Mouse (Mus musculus) heart, adult 2 months (tissue): ENCODE measurements around the gene Paqr8. TPM values are rescaled to one million over a fixed set of nuclear protein-coding genes. Genes with fewer than 3 reads are reported as not detected.

Experiments used
- DNase-seq, 2 experiments: peaks; one replicate each; pipeline ENCODE4 v3.0.0; 2021
- H3K27ac ChIP-seq: fragments of 200-600 bp; 2 replicates; pipeline ENCODE4 v1.8.1; 2022
- H3K27me3 ChIP-seq: fragments of 200-500 bp; 2 replicates; pipeline ENCODE4 v1.6.1; 2012; ENCODE audit warnings: mild to moderate bottlenecking, low read length, inconsistent platforms, mixed read lengths; ENCODE audit not compliant: control insufficient read depth, insufficient read depth
- H3K36me3 ChIP-seq: fragments of 200-500 bp; 2 replicates; pipeline ENCODE4 v1.6.1; 2012; ENCODE audit warnings: low read length, inconsistent platforms; ENCODE audit not compliant: control insufficient read depth, insufficient read depth
- H3K4me1 ChIP-seq: fragments of 200-500 bp; 2 replicates; pipeline ENCODE4 v1.6.1; 2011; ENCODE audit warnings: low read length; ENCODE audit not compliant: control insufficient read depth, insufficient read depth
- H3K4me3 ChIP-seq: fragments of 200-600 bp; 2 replicates; pipeline ENCODE4 v1.8.1; 2022
- H3K79me2 ChIP-seq: fragments of 200-500 bp; replicated peaks from 2 replicates; pipeline ENCODE4 v1.6.1; 2012; ENCODE audit warnings: mild to moderate bottlenecking, inconsistent platforms, low read length, moderate library complexity, mixed read lengths; ENCODE audit not compliant: control insufficient read depth, insufficient read depth
- H3K9ac ChIP-seq: fragments of 200-500 bp; 2 replicates; pipeline ENCODE4 v1.6.1; 2012; ENCODE audit warnings: low read depth, mild to moderate bottlenecking, control low read depth, inconsistent platforms, low read length, mixed read lengths
- CTCF ChIP-seq: fragments of 200-600 bp; IDR thresholded peaks from 2 replicates; pipeline ENCODE4 v1.8.1; 2022; ENCODE audit warnings: antibody characterized with exemption, mild to moderate bottlenecking, moderate library complexity
- EP300 ChIP-seq: fragments of 200-500 bp; IDR thresholded peaks from 2 replicates; pipeline ENCODE4 v1.6.1; 2011; ENCODE audit warnings: low read depth, low read length, control low read depth; ENCODE audit not compliant: insufficient read depth
- POLR2A ChIP-seq: fragments of 200-500 bp; IDR thresholded peaks from 2 replicates; pipeline ENCODE4 v1.6.1; 2011; ENCODE audit warnings: mild to moderate bottlenecking, low read depth, low read length, control low read depth; ENCODE audit not compliant: insufficient read depth
- WGBS: fragments of 180-500 bp; shearing (Covaris S2); methylation state at CpG from one replicate; pipeline ENCODE4 v1.1.7; 2018; 5-methylcytosine and 5-hydroxymethylcytosine counted together
- intact Hi-C: fragments of 180-260 bp; cut with DNase I; formaldehyde crosslinking; loops from one replicate; pipeline ENCODE4 v1.15.1; 2025
- polyA plus RNA-seq: library from polyadenylated mRNA; depleted of rRNA; stranded (reverse); fragments of >200 nt; gene quantifications from 2 replicates; pipeline ENCODE4 v1.2.3, GENCODE M21; 2012
- total RNA-seq, 2 experiments: library from RNA; stranded (reverse); gene quantifications; 2 replicates each; pipeline ENCODE4 v1.2.3; 2021

Gene Paqr8
- total and polyA plus RNA-seq, 3 experiments, result 1.2 to 2.2 (median 2.0) TPM

DNA sequence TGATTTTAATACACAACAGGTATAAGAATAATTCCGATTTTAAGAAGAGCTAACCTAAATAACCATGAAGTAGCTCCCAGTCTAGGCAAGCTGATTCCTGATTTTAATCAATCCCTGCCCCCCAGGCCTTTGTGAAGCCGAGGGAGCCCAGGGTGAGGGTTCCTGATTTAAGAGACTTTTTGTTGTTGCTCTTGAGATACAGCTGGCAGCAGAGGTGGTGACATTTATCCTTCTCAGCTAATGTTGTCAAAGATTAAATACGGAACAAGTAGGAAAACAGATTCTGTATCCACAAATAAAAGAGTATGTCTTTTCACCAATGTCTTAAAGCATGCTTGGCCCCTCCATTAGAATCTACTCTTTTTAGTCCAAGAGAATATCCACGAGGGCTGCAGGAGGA lies 9.9 kb downstream of the Paqr8 start:
- 50% methylated on average over 4 of the region's 4 CpGs for WGBS
- no peak for DNase-seq
- Histone ChIP-seq H3K4me1 (no peaks in the 10 kb centered on the region), H3K79me2 (no peaks in the 10 kb centered on the region), H3K27me3 (no peaks in the 10 kb centered on the region), H3K27ac (no peak overlapping the region), H3K4me3 (no peak overlapping the region), H3K9ac (no peak overlapping the region), H3K36me3 (no peaks in the 10 kb centered on the region)
- TF ChIP-seq POLR2A (no peak), EP300 (no peak), CTCF (no peak)
- intact Hi-C loops, result no loop called here

DNA sequence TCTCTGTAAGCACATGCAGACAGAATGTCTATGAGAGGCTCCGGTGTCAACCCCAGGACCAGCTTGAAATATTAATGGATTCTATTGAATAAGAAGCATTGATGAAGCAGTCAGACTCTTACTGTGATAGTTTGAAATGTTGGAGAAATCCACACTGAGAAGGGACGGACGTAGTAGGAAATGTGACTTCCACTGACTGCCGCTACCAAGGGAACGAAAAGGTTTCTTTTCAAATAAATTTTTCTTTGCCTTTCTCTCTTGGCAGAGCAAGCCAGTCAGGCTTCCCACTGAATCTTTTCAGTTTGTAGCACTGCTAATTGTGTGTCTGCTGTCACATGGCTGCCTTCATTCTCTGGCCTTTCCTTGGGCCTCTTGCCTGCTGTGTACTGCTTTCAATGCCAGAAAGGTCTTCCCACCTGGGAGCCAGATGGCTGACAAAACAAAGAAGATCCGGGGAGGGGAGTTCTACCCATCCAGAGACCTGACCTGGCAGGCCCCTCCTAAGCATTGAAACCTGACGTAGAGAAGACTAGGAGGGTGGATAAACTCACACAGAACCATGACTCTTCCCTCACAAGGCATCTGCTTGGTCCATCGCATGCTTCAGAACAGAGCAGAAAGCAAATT lies 15.2 kb downstream of the Paqr8 start:
- Histone ChIP-seq H3K36me3 (no peaks in the 10 kb centered on the region), H3K79me2 (no peaks in the 10 kb centered on the region), H3K27ac (no peak overlapping the region), H3K9ac (no peak overlapping the region), H3K4me1 (no peaks in the 10 kb centered on the region), H3K27me3 (no peaks in the 10 kb centered on the region), H3K4me3 (no peak overlapping the region)
- 90% methylated on average over 8 of the region's 8 CpGs for WGBS
- no peak for DNase-seq
- TF ChIP-seq EP300 (no peak), POLR2A (no peak), CTCF (no peak)
- intact Hi-C loops, result no loop called here

DNA sequence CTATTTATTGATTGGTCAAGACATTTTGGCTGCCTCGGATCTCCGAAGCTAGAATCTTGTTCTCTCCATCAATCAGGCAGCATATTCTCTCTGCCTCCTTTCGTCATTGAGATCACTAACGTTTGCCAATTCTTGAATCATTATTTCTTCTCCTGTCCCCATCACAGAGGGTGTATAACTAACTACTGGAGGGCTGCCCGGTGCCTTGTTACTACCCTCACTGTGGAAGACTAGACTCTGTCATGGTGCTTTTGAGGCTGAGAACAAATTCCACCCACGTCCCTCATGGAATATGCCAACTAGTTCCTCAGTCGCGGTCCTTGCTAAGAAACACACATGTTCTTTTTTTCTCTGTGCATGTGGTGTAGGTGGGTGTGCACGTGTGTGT lies 15.7 kb downstream of the Paqr8 start:
- TF ChIP-seq CTCF (no peak), POLR2A (no peak), EP300 (no peak)
- Histone ChIP-seq H3K27ac (no peak overlapping the region), H3K4me3 (no peak overlapping the region), H3K27me3 (no peaks in the 10 kb centered on the region), H3K79me2 (no peaks in the 10 kb centered on the region), H3K4me1 (no peaks in the 10 kb centered on the region), H3K9ac (no peak overlapping the region), H3K36me3 (no peaks in the 10 kb centered on the region)
- no peak for DNase-seq
- WGBS, result 91% methylated on average over 9 of the region's 9 CpGs
- intact Hi-C loops, result no loop called here

DNA sequence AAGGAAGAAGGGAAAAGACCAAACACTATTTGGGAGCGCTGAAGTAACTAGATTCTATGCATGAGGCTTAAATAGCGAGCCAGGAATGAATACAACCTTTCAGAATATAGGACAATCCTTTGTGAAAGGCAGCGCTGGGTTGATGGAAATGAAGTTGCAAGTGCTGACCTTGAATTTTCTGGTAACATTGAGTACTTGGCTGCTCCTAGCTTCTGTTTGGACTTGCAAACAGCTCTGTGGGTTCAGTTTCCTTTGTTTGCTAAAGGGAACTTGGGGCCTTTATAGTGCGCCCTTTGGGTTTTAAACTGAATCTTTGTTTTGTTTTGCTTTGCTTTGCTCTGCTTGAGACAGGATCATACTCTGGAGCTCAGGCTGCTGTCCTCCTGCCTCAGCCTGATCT lies 18.1 kb downstream of the Paqr8 start:
- Histone ChIP-seq H3K27ac (no peak overlapping the region), H3K27me3 (no peaks in the 10 kb centered on the region), H3K4me1 (no peaks in the 10 kb centered on the region), H3K4me3 (no peak overlapping the region), H3K79me2 (no peaks in the 10 kb centered on the region), H3K9ac (no peak overlapping the region), H3K36me3 (no peaks in the 10 kb centered on the region)
- 77% methylated on average over 4 of the region's 4 CpGs for WGBS
- DNase-seq, result no peak
- TF ChIP-seq EP300 (no peak), POLR2A (no peak), CTCF (no peak)
- intact Hi-C loops, result no loop called here

DNA sequence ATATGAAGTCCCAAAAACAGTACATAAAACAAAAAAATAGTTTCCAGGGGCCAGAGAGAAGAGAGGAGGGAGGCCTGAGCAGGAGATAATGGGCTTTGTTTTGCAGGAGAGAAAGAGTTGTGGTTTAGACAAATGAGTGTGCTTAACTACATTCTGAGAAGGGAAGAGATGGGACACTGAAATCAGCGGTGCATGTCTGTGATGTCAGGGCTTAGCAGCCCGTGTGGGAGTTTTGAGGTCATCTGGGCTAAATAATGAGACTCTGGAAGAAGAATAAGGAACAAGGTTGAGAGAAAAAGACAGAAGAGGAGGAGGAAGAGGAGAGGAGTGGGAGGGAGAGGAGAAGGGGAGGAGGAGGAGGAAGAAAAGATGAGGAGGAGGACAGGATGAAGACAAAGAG lies 21.7 kb downstream of the Paqr8 start:
- intact Hi-C loops, result no loop called here

DNA sequence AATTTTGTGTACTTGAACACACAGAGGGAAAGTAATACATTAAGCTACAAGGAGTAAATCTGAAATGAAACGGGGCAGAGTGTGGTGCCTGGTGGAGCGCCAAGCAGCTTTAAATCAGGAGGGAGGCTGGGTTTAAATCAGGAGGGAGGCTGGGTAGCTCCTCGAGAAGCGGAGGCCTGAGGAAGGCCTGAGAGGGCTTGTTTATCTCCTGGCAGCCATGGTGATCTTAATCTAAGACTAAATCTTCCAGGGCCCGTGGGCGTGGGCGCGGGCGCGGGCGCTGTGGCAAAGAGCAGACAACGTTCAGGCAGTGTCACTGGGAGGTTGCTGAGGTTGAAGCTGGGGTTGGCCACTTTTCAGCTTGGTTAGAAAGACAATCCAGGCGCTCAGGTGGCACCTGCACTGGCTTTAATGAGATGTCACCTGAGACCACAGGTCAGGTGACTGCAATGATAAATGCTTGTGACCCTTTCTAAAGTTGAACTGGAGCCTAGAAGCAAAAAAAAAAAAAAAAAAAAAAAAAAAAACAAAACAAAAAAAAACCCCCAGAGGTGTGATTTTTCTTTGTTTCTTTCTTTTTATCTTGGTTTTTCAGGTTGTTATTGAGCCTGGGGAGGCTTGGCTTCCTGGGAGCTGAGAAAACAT lies 22.2 kb downstream of the Paqr8 start:
- no peak overlapping the region for H3K9ac ChIP-seq
- H3K79me2 ChIP-seq, result no peaks in the 10 kb centered on the region
- H3K4me3 ChIP-seq, result no peak overlapping the region
- H3K27ac ChIP-seq, result no peak overlapping the region
- WGBS, result 66% methylated on average over 13 of the region's 13 CpGs
- DNase-seq, result no peak
- no peaks in the 10 kb centered on the region for H3K4me1 ChIP-seq
- H3K36me3 ChIP-seq, result no peaks in the 10 kb centered on the region
- intact Hi-C loops, result no loop called here
- H3K27me3 ChIP-seq, result no peaks in the 10 kb centered on the region
- TF ChIP-seq EP300, result no peak
- TF ChIP-seq CTCF, result no peak
- no peak for TF ChIP-seq POLR2A

More for the DNA sequence above, 21.7 kb downstream of the Paqr8 start:
- Histone ChIP-seq H3K79me2 (no peaks in the 10 kb centered on the region), H3K4me3 (no peak overlapping the region), H3K4me1 (no peaks in the 10 kb centered on the region), H3K27ac (no peak overlapping the region), H3K9ac (no peak overlapping the region), H3K36me3 (no peaks in the 10 kb centered on the region), H3K27me3 (no peaks in the 10 kb centered on the region)
- WGBS, result 45% methylated on average over 2 of the region's 2 CpGs
- no peak for DNase-seq
- no peak for TF ChIP-seq CTCF
